Mouse (Mus musculus) megakaryocyte-erythroid progenitor cell, adult 5 weeks (primary cell): ENCODE data around the gene Lrrc75b. TPM values are rescaled to one million over a fixed set of nuclear protein-coding genes. Genes with fewer than 3 reads are reported as not detected.

Experiments used
- polyA plus RNA-seq: library from polyadenylated mRNA; stranded (reverse); fragments of >175 nt; gene quantifications from 2 replicates; pipeline ENCODE4 v1.2.3, GENCODE M21; 2012

The Lrrc75b gene
- polyA plus RNA-seq: 0.02 TPM in 1 of 2 replicates, not detected in the other

DNA sequence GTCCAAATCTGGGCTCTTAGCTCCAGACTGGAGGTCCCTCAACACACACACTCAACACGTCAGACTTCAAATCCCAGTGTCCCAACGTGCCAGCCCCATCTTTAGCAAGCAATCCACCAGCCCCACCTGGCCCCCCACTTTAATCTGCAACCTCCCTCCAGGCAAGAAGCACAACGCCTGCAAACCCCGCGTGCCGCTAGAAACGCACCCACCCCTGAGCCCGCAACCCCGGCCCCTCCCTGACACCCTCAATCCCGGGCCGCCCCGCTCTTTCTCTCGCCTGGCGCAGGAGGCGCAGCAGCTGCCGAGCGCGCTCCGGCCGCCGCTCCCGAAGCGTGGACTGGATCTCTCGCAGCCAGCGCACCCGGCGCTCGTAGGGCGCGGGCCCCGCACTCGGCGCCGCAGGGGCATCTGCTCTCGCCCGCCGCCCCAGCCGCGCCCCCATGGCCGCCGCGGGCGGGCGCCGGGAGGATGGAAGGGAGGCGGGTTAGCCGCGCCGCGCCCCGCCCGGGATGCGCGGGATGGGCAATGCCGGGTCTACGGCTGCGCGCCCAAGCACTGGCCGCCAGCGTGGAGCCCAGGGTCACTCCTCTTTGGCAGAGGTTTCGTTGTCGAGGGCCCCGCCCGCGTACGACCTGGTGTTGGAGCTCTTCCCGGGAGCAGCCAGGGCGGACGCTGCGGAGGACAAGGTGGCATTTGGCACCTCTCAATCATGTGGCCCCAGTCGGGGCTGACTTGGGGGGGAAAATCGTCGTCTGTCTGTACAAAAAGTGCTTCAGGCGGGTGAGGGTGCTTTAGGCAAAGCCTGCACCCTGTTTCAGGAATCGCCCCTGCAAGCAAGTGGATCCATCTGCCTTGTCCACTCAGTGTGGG lies at the start of gene Lrrc75b:
Gene Lrrc75b, minus strand, starts transcription at position 655 of the 873 bp plus-strand sequence.

DNA sequence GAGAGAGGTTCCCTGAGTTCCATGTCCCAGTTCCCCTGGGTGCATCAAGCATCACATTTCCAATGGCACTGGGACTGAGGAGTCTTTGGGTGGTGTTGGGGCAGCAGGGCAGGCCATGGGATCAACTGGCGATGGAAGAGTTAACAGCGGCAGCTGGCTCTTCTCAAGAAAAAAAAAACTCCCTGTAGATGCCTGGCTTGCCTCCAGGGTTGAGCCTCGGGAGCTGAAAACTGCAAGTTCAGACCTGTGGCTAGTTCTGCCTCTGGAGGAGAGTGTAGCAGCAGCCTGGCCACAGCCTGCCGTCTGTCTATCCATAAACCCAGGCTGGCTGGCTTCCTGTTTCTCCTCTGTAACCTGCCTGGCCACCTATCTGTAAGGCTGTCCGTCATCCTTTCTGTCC lies 29.0 kb upstream of the Lrrc75b start, which contains the start of gene Ggt5:
Gene Ggt5, plus strand, starts transcription at position 212 of the 400 bp plus-strand sequence.

DNA sequence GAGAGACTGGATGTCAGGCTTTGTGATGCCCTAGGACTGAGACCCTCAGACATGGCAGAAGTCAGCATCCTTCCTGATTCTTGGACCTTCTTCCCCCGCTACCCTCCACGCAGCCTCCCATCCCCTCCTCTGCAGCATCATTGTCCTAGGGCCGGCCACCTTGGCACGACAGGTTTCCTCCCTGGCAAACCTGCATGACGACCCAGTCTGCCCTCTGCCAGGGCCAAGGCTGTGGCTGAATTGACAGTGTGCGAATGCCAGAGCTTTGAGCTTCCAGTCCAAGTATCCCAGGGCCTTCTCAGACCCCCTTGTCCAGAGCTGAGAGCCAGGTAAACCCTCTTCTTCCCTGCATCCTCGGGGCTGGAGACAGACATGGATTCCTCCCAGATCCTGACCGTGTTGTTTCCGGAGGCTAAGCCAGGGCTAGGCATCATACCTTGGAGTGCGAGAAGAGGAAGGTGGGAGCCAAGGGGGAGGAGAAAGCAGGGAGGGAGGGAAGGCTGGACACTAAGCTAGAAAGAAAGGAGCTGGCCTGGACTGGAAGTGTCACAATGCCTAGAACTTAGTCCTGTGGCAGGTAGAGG lies 1.0 kb upstream of the Lrrc75b start, which contains the start of gene Ggt1:
Gene Ggt1, plus strand, starts transcription at position 534 of the 584 bp plus-strand sequence.

DNA sequence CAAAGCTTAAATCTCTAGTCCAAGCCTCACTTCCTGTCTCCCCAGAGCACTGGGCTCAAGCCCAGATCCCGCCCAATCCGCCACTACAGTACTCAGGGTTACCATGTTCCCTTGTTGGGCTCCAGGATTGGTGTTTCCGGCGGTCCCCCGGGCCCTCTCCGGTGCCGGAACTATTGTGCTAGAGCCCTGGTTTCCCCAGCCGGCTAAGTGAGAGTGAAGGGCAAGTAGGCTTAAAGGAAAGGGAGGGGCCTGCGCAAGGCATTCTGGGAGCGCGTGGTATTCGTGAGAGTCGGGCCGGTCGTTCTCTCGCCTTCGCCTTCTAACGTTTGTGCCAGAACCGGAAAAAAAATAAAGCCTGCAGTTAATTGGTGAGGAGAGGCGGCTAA lies 42.4 kb downstream of the Lrrc75b start, which contains the start of gene Gucd1:
Gene Gucd1, minus strand, starts transcription at position 215 of the 386 bp plus-strand sequence.

DNA sequence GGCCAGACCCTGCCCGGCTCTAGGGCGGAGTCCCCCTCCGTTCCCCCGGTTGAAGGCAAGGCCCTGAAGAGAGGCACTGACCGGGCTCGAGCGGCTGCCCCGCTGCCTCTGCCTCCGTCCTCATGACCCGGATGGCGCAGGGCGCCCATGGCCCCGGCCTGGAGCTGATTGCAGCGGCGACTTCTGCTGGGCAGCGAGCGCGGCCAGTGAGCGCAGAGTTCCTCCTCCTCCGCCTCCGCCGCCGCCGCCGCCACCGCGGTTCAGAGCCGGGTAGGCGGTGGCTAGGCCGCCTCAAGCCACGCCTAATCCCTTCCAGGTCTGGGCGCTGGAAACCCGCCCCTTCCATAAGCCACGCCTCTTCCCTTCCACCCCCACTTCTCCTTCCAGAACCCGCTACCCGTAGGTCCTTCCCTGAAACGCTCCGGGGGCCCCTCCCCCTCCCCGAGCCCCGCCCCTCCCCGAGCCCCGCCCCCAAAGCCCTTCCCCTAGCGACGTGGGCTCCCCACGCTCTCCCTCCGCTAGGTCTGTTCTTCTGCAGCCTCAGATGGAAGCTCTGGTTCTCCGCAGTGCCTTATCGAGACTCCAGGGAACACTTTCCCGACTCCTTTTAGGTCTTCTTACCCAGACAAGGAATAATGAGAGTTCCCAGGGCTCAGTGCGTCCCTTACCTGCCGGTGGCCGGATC lies 42.9 kb downstream of the Lrrc75b start, which contains the start of gene Snrpd3:
Gene Snrpd3, plus strand, starts transcription at position 479 of the 685 bp plus-strand sequence.

Other genes with a start within 250 kb of the Lrrc75b start
- 4.6 and 7.1 TPM in 2 replicates for gene Adora2a, start 243.5 kb downstream of the Lrrc75b start, polyA plus RNA-seq
- 0.35 and 0.75 TPM in 2 replicates for gene Upb1, start 159.2 kb downstream of the Lrrc75b start, polyA plus RNA-seq
- gene Snrpd3, start 42.8 kb downstream of the Lrrc75b start, polyA plus RNA-seq: 27.9 and 31.9 TPM in 2 replicates
- gene Gucd1, start 42.4 kb downstream of the Lrrc75b start, polyA plus RNA-seq: 8.0 and 9.2 TPM in 2 replicates
- 1.2 and 1.8 TPM in 2 replicates for gene Ggt1, start 1.3 kb upstream of the Lrrc75b start, polyA plus RNA-seq
- 9.1 and 11.3 TPM in 2 replicates for gene Ggt5, start 29.0 kb upstream of the Lrrc75b start, polyA plus RNA-seq
- 0.68 and 1.6 TPM in 2 replicates for gene Susd2, start 83.7 kb upstream of the Lrrc75b start, polyA plus RNA-seq
- gene Cabin1, start 204.0 kb upstream of the Lrrc75b start, polyA plus RNA-seq: 95.9 and 105 TPM in 2 replicates
- 95.8 and 97.5 TPM in 2 replicates for gene Ddt, start 213.1 kb upstream of the Lrrc75b start, polyA plus RNA-seq
- not detected in 2 replicates for gene Gm20441, start 220.6 kb upstream of the Lrrc75b start, polyA plus RNA-seq
- 4.0 and 4.4 TPM in 2 replicates for gene Gstt3, start 221.1 kb upstream of the Lrrc75b start, polyA plus RNA-seq
- gene Gstt1, start 238.3 kb upstream of the Lrrc75b start, polyA plus RNA-seq: 0.38 and 0.93 TPM in 2 replicates